In the genomic region with DNA sequence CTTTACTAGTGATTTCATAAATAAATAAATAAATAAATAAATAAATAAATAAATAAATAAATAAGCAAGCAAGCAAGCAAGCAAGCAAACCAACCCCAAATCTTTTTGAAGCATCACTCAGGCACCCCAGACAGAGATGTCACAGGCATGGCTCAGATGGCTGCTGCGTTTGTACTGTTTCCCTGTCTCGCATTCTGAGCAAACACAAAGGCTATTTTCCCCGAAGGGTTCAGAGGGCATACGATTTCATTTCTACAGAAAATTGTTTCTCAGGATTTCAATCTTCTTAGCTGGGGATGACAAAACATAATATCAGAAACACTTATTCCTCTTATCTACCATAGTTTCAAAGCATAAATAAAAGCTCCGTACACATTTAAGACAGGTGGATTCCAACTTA, we compare ENCODE assay signal across 19 mouse cellular contexts.
"Had no signal": no experiment of that assay in that cellular context is flagged by ENCODE, and none has a peak within 500 bp of the region (broad histone marks: within the 10 kb centered on the region; RNA-seq: fewer than 3 reads in every experiment).

No protein-coding gene starts in this region.

- DNase-seq: liver, embryonic 13.5 days; liver, postnatal 0 days; lung, adult 2 months; lung, postnatal 14 days; lung, postnatal 36 days; right cerebral cortex, postnatal 14 days; right cerebral cortex, postnatal 4 days; spleen, adult 18-20 months; thymus, adult 18-20 months; thymus, postnatal 14 days; thymus, postnatal 36 days had no signal

- H3K4me3 ChIP-seq: liver, embryonic 13.5 days; liver, embryonic 15.5 days; lung, embryonic 15.5 days; megakaryocyte, embryonic 14.5 days; midbrain, embryonic 12.5 days; neural tube, embryonic 12.5 days had no signal

- H3K9me3 ChIP-seq: liver, embryonic 13.5 days; liver, embryonic 15.5 days; lung, embryonic 15.5 days; megakaryocyte, embryonic 14.5 days; midbrain, embryonic 12.5 days; neural tube, embryonic 12.5 days had no signal

- H3K4me2 ChIP-seq: liver, embryonic 11.5 days; liver, embryonic 13.5 days; liver, embryonic 15.5 days; lung, embryonic 15.5 days; midbrain, embryonic 12.5 days; neural tube, embryonic 12.5 days had no signal

- H3K9ac ChIP-seq: liver, embryonic 13.5 days; liver, embryonic 15.5 days; liver, postnatal 0 days; lung, embryonic 15.5 days; midbrain, embryonic 12.5 days; neural tube, embryonic 12.5 days had no signal

- ATAC-seq: liver, postnatal 0 days; lung, postnatal 0 days had no signal

- H3K4me1 ChIP-seq: liver, embryonic 13.5 days; liver, embryonic 15.5 days; lung, embryonic 15.5 days; megakaryocyte, embryonic 14.5 days; midbrain, embryonic 12.5 days; neural tube, embryonic 12.5 days had no signal

- H3K27ac ChIP-seq: liver, embryonic 13.5 days; liver, embryonic 15.5 days; lung, embryonic 15.5 days; macrophage; midbrain, embryonic 12.5 days; neural tube, embryonic 12.5 days had no signal

- H3K36me3 ChIP-seq: liver, embryonic 13.5 days; liver, embryonic 15.5 days; lung, embryonic 15.5 days; midbrain, embryonic 12.5 days; neural tube, embryonic 12.5 days had no signal

- H3K27me3 ChIP-seq: liver, embryonic 13.5 days; liver, embryonic 15.5 days; lung, embryonic 15.5 days; midbrain, embryonic 12.5 days; neural tube, embryonic 12.5 days had no signal
